Mouse (Mus musculus): ENCODE results near the gene Gpa33. TPM values are rescaled to one million over a fixed set of nuclear protein-coding genes. Genes with fewer than 3 reads are reported as not detected.

Gene Gpa33
- total and polyA plus RNA-seq, 3 experiments, result not detected

DNA sequence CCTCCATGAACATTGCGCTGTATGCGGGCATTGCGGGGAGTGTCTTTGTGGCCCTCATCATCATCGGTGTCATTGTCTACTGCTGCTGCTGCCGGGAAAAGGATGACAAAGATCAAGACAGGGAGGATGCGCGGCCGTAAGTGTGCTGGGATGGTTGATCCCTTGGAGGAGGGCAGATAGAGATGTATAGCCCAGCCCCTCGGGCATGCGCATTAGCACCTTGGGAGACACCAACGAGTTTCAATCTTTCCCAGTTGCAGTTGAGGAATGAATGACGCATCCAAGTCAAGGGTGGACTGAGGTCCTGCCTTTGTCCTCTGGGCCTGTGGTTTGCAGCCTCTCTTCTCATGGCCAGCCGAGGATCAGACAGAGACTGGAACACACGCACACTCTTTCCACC lies 34.5 kb downstream of the Gpa33 start:
- TF ChIP-seq POLR2AphosphoS2 (IDR thresholded peaks at IDR 0.05; ENCODE audit: low read length), result no peak
- TF ChIP-seq SMC3 (IDR thresholded peaks at IDR 0.05; ENCODE audit: low read depth, low read length), result no peak
- no peak for TF ChIP-seq TBP (IDR thresholded peaks at IDR 0.05; ENCODE audit: low read depth, low read length)
- no peak for TF ChIP-seq MAZ (IDR thresholded peaks at IDR 0.05; ENCODE audit: low read depth, low read length)
- no peak for TF ChIP-seq HCFC1 (IDR thresholded peaks at IDR 0.05; ENCODE audit: low read depth, low read length)
- no peak for TF ChIP-seq USF2 (IDR thresholded peaks at IDR 0.05; ENCODE audit: borderline replicate concordance in 1 of 2, insufficient read depth in 1 of 2, low read depth in 1 of 2, low read length in 2 of 2)
- TF ChIP-seq MAFK (IDR thresholded peaks at IDR 0.05; ENCODE audit: borderline replicate concordance, low read depth, low read length), result no peak
- TF ChIP-seq UBTF (IDR thresholded peaks at IDR 0.05; ENCODE audit: borderline replicate concordance, insufficient read depth, low read depth, low read length), result no peak
- TF ChIP-seq KAT2A (conservative IDR thresholded peaks at IDR 0.05; ENCODE audit: low read depth, low read length), result no peak
- TF ChIP-seq MYC (IDR thresholded peaks at IDR 0.05; ENCODE audit: low read depth, low read length), result no peak
- TF ChIP-seq ZC3H11A (IDR thresholded peaks at IDR 0.05; ENCODE audit: low read depth, low read length), result no peak
- TF ChIP-seq GABPA (IDR thresholded peaks at IDR 0.05; ENCODE audit: low read depth, low read length), result no peak
- TF ChIP-seq MEF2A (IDR thresholded peaks at IDR 0.05; ENCODE audit: extremely low read depth, insufficient replicate concordance, low read depth, low read length, poor library complexity, severe bottlenecking), result no peak
- TF ChIP-seq RCOR1 (IDR thresholded peaks at IDR 0.05; ENCODE audit: low read depth, low read length), result no peak
- no peaks in the 10 kb centered on the region for H3K4me1 ChIP-seq (ENCODE audit: control insufficient read depth in 1 of 2, insufficient read depth in 2 of 2, low read length in 2 of 2)

DNA sequence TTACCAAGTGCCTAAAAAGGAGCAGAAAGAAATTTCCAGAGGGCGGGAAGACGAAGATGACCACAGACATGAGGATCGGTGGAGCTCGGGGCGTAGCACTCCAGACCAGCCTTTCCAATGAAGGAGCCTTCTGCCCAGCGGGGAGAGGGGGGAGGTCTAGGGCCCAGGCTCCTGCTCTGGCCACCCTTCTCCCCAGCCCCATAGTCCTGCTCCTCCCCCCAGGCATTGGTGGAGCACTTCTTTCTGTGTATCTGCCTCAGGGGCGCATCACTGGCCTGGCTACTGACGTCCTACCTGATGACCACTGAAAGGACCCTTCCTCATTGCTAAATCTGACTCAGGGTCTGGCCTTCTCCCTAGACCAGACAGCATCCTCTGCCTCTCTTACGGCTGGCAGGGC lies 35.1 kb downstream of the Gpa33 start:
- Histone ChIP-seq H3K9ac (ENCODE audit: control insufficient read depth, low read depth, low read length, poor library complexity, severe bottlenecking) (no peak overlapping the region), H3K9me3 (replicated peaks; ENCODE audit: insufficient read depth, low read length) (no peaks in the 10 kb centered on the region), H3K36me3 (ENCODE audit: control insufficient read depth in 1 of 2, insufficient read depth in 2 of 2, low read length in 2 of 2) (no peaks in the 10 kb centered on the region), H3K79me2 (ENCODE audit: control insufficient read depth, insufficient read depth, low read length, poor library complexity) (no peaks in the 10 kb centered on the region), H3K4me1 (ENCODE audit: control insufficient read depth in 1 of 2, insufficient read depth in 2 of 2, low read length in 2 of 2) (no peaks in the 10 kb centered on the region), H3K27ac (ENCODE audit: control insufficient read depth, low read depth, low read length) (no peak overlapping the region), H3K27me3 (ENCODE audit: control insufficient read depth in 1 of 2, insufficient read depth in 2 of 2, low read length in 2 of 2) (no peaks in the 10 kb centered on the region; a peak in 1 of 4 replicates), H3K4me3 (ENCODE audit: control insufficient read depth in 1 of 2, insufficient read depth in 1 of 2, low read depth in 2 of 2, low read length in 2 of 2) (no peak overlapping the region)
- TF ChIP-seq CHD2 (IDR thresholded peaks at IDR 0.05; ENCODE audit: low read length) (no peak), CHD1 (IDR thresholded peaks at IDR 0.05; ENCODE audit: low read depth, low read length) (no peak)
- DNase-seq (ENCODE audit: low read depth, low spot score), result no peak

More for the DNA sequence above, 34.5 kb downstream of the Gpa33 start:
- DNase-seq (ENCODE audit: low read depth, low spot score), result no peak
- Histone ChIP-seq H3K27ac (ENCODE audit: control insufficient read depth, low read depth, low read length) (no peak overlapping the region), H3K27me3 (ENCODE audit: control insufficient read depth in 1 of 2, insufficient read depth in 2 of 2, low read length in 2 of 2) (no peaks in the 10 kb centered on the region; a peak in 1 of 4 replicates), H3K9me3 (replicated peaks; ENCODE audit: insufficient read depth, low read length) (no peaks in the 10 kb centered on the region), H3K9ac (ENCODE audit: control insufficient read depth, low read depth, low read length, poor library complexity, severe bottlenecking) (no peak overlapping the region), H3K36me3 (ENCODE audit: control insufficient read depth in 1 of 2, insufficient read depth in 2 of 2, low read length in 2 of 2) (no peaks in the 10 kb centered on the region), H3K4me3 (ENCODE audit: control insufficient read depth in 1 of 2, insufficient read depth in 1 of 2, low read depth in 2 of 2, low read length in 2 of 2) (no peak overlapping the region), H3K79me2 (ENCODE audit: control insufficient read depth, insufficient read depth, low read length, poor library complexity) (no peaks in the 10 kb centered on the region)

Measured in MEL (cell line).